Mouse (Mus musculus) cortical plate, adult 2 months (tissue): ENCODE measurements at regions not wholly inside any gene's neighbourhood (a gene's known extent, or its start where the extent isn't known, plus 50 kb on each side); places are given as distances from the start of the nearest gene placed in this dataset.

Source experiments
- CTCF ChIP-seq: fragments of 200-500 bp; IDR thresholded peaks from 2 replicates; pipeline ENCODE4 v1.5.1; 2011; ENCODE audit warnings: mild to moderate bottlenecking, control low read depth, low read length; ENCODE audit not compliant: insufficient read depth; ENCODE audit errors: extremely low read depth
- POLR2A ChIP-seq: fragments of 200-500 bp; IDR thresholded peaks from 2 replicates; pipeline ENCODE4 v1.6.1; 2011; ENCODE audit warnings: mild to moderate bottlenecking, low read length, control low read depth; ENCODE audit not compliant: insufficient read depth; ENCODE audit errors: extremely low read depth

- TF ChIP-seq POLR2A (no peak), CTCF (no peak)
Observed at GRCm38 (mm10) chr2:166360786-166361185, 205.3 kb upstream of the Sulf2 start.
